Mouse (Mus musculus) adipocyte (in vitro differentiated cells): Measurements from ENCODE around the gene Ajm1.

Source experiments
- DNase-seq: peaks from one replicate; pipeline ENCODE4 v3.0.0-alpha.2; 2016; ENCODE audit warnings: low spot score

The Ajm1 gene

DNA sequence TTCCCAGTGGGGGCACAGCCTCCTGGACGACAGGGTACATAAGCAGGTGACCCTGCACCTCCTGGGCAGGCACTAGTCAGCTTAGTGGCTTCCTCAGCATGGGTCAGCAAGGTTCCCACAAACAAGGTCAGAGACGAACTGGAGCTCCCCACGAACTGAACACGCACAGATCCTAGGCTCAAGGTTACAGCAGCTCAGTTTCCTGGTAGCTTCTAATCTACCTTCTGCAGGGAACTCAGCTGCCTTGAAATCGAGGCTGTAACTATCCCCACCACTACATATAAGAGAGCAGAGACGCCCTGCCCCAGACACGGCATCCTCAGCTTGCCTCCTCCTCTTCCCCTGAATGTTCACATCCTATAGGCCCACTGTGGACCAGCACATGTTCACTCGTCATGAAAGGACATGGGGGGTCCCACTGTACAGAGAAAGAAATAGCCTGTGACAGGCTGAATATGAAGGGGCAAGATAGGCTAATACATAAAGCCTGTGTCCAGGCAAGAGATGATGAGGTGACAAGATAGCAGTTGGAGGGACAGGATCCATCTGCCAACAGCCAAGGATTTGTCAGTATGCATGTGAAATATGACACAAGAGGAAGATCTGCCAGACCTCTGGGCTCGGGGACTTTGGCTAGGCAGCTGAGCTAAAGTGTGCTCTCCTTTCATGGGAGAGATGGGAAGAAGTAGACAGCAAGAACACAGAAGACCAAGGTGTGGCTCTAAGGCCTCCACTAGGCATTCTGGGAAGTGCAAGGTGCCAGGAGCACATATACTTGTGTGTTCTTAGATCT is 54.9 kb downstream of the Ajm1 start:
- DNase-seq: no peak
